Mouse (Mus musculus): Measurements from ENCODE around the gene Rpl13a. TPM values are rescaled to one million over a fixed set of nuclear protein-coding genes. Genes with fewer than 3 reads are reported as not detected.
"Not testable (repeated sequence)": the region's sequence is repeated elsewhere in the genome, so short reads cannot be mapped to it uniquely, and the experiment has no call there.

Rpl13a gene
- polyA plus RNA-seq, 1 experiment, result 3,729 TPM

- Histone ChIP-seq H3K4me1 (ENCODE audit: control insufficient read depth, insufficient read depth, low read length) (peaks cover 5% of the 10 kb centered on the region), H3K36me3 (ENCODE audit: control insufficient read depth, insufficient read depth, low read length, poor library complexity, severe bottlenecking) (no peaks in the 10 kb centered on the region), H3K9ac (ENCODE audit: low read depth, poor library complexity, severe bottlenecking) (no peak overlapping the region; the same call in 1 of the 2 replicates), H3K9me3 (replicated peaks; ENCODE audit: control insufficient read depth, insufficient read depth, low read length, poor library complexity, severe bottlenecking) (no peaks in the 10 kb centered on the region), H3K4me3 (ENCODE audit: low read depth, low read length) (peak overlapping the region; percentile 56), H3K27me3 (ENCODE audit: control insufficient read depth, insufficient read depth, low read length, poor library complexity, severe bottlenecking) (no peaks in the 10 kb centered on the region), H3K27ac (ENCODE audit: insufficient read depth, low read length) (peak overlapping the region; percentile 11; the same call in 1 of the 2 replicates)
- TF ChIP-seq CTCF (IDR thresholded peaks at IDR 0.05; ENCODE audit: low read depth, low read length), result peak; percentile 80
- no peak for TF ChIP-seq POLR2A (IDR thresholded peaks at IDR 0.05; ENCODE audit: insufficient read depth, low read length)
Observed at GRCm38 (mm10) chr7:45154993-45155514, 26.5 kb upstream of the Rpl13a start.

GRCm38 (mm10) chr7:45154096-45154992 lies 25.8 kb upstream of the Rpl13a start, which contains the start of the genes Pih1d1 and Aldh16a1:
Gene Pih1d1 (plus strand): TSS chr7:45154303.
Gene Aldh16a1 (minus strand): TSS chr7:45154584.
- Histone ChIP-seq H3K4me3 (ENCODE audit: low read depth, low read length) (peak within 1 kb of the TSS; percentile 75), H3K27me3 (ENCODE audit: control insufficient read depth, insufficient read depth, low read length, poor library complexity, severe bottlenecking) (no peaks in the 10 kb centered on the region), H3K36me3 (ENCODE audit: control insufficient read depth, insufficient read depth, low read length, poor library complexity, severe bottlenecking) (no peaks in the 10 kb centered on the region), H3K9me3 (replicated peaks; ENCODE audit: control insufficient read depth, insufficient read depth, low read length, poor library complexity, severe bottlenecking) (no peaks in the 10 kb centered on the region), H3K9ac (ENCODE audit: low read depth, poor library complexity, severe bottlenecking) (peak within 1 kb of the TSS; percentile 91), H3K27ac (ENCODE audit: insufficient read depth, low read length) (peak within 1 kb of the TSS; percentile 85), H3K4me1 (ENCODE audit: control insufficient read depth, insufficient read depth, low read length) (peaks cover 5% of the 10 kb centered on the region)
- TF ChIP-seq EP300 (IDR thresholded peaks at IDR 0.05; ENCODE audit: insufficient read depth, low read depth, low read length), result peak; percentile 63; the same call in 1 of the 2 replicates
- no peak for TF ChIP-seq CTCF (IDR thresholded peaks at IDR 0.05; ENCODE audit: low read depth, low read length)
- peak; percentile 72 for TF ChIP-seq POLR2A (IDR thresholded peaks at IDR 0.05; ENCODE audit: insufficient read depth, low read length)

GRCm38 (mm10) chr7:45153586-45153985 lies 25.0 kb upstream of the Rpl13a start:
- H3K4me3 ChIP-seq (ENCODE audit: low read depth, low read length), result peak overlapping the region; percentile 75
- H3K9me3 ChIP-seq (replicated peaks; ENCODE audit: control insufficient read depth, insufficient read depth, low read length, poor library complexity, severe bottlenecking), result no peaks in the 10 kb centered on the region
- H3K27me3 ChIP-seq (ENCODE audit: control insufficient read depth, insufficient read depth, low read length, poor library complexity, severe bottlenecking), result no peaks in the 10 kb centered on the region
- no peak for TF ChIP-seq POLR2A (IDR thresholded peaks at IDR 0.05; ENCODE audit: insufficient read depth, low read length)
- no peak for TF ChIP-seq CTCF (IDR thresholded peaks at IDR 0.05; ENCODE audit: low read depth, low read length)
- TF ChIP-seq EP300 (IDR thresholded peaks at IDR 0.05; ENCODE audit: insufficient read depth, low read depth, low read length), result no peak
- peak overlapping the region; percentile 91 for H3K9ac ChIP-seq (ENCODE audit: low read depth, poor library complexity, severe bottlenecking)
- no peaks in the 10 kb centered on the region for H3K36me3 ChIP-seq (ENCODE audit: control insufficient read depth, insufficient read depth, low read length, poor library complexity, severe bottlenecking)
- H3K4me1 ChIP-seq (ENCODE audit: control insufficient read depth, insufficient read depth, low read length), result peaks cover 5% of the 10 kb centered on the region
- H3K27ac ChIP-seq (ENCODE audit: insufficient read depth, low read length), result peak overlapping the region; percentile 85

GRCm38 (mm10) chr7:45153052-45153451 lies 24.5 kb upstream of the Rpl13a start:
- not testable (repeated sequence) for H3K4me1 ChIP-seq (ENCODE audit: control insufficient read depth, insufficient read depth, low read length); H3K36me3 ChIP-seq (ENCODE audit: control insufficient read depth, insufficient read depth, low read length, poor library complexity, severe bottlenecking); H3K27me3 ChIP-seq (ENCODE audit: control insufficient read depth, insufficient read depth, low read length, poor library complexity, severe bottlenecking); H3K4me3 ChIP-seq (ENCODE audit: low read depth, low read length); H3K9me3 ChIP-seq (replicated peaks; ENCODE audit: control insufficient read depth, insufficient read depth, low read length, poor library complexity, severe bottlenecking); H3K27ac ChIP-seq (ENCODE audit: insufficient read depth, low read length)
- peak overlapping the region; percentile 91 for H3K9ac ChIP-seq (ENCODE audit: low read depth, poor library complexity, severe bottlenecking)

GRCm38 (mm10) chr7:45151303-45151702 lies 22.7 kb upstream of the Rpl13a start:
- TF ChIP-seq EP300 (IDR thresholded peaks at IDR 0.05; ENCODE audit: insufficient read depth, low read depth, low read length) (no peak), POLR2A (IDR thresholded peaks at IDR 0.05; ENCODE audit: insufficient read depth, low read length) (no peak), CTCF (IDR thresholded peaks at IDR 0.05; ENCODE audit: low read depth, low read length) (no peak)
- H3K4me3 ChIP-seq (ENCODE audit: low read depth, low read length), result no peak overlapping the region
- no peaks in the 10 kb centered on the region for H3K27me3 ChIP-seq (ENCODE audit: control insufficient read depth, insufficient read depth, low read length, poor library complexity, severe bottlenecking)
- H3K4me1 ChIP-seq (ENCODE audit: control insufficient read depth, insufficient read depth, low read length), result peaks cover 5% of the 10 kb centered on the region
- H3K9ac ChIP-seq (ENCODE audit: low read depth, poor library complexity, severe bottlenecking), result no peak overlapping the region
- no peaks in the 10 kb centered on the region for H3K9me3 ChIP-seq (replicated peaks; ENCODE audit: control insufficient read depth, insufficient read depth, low read length, poor library complexity, severe bottlenecking)
- H3K36me3 ChIP-seq (ENCODE audit: control insufficient read depth, insufficient read depth, low read length, poor library complexity, severe bottlenecking), result 0 out of 2 replicates have a peak, but pooled peaks cover 2% of the 10 kb centered on the region
- no peak overlapping the region for H3K27ac ChIP-seq (ENCODE audit: insufficient read depth, low read length)

- H3K27me3 ChIP-seq (ENCODE audit: control insufficient read depth, insufficient read depth, low read length, poor library complexity, severe bottlenecking), result no peaks in the 10 kb centered on the region
- 0 out of 2 replicates have a peak, but pooled peaks cover 2% of the 10 kb centered on the region for H3K36me3 ChIP-seq (ENCODE audit: control insufficient read depth, insufficient read depth, low read length, poor library complexity, severe bottlenecking)
- TF ChIP-seq CTCF (IDR thresholded peaks at IDR 0.05; ENCODE audit: low read depth, low read length), result no peak
- no peak for TF ChIP-seq POLR2A (IDR thresholded peaks at IDR 0.05; ENCODE audit: insufficient read depth, low read length)
- no peak for TF ChIP-seq EP300 (IDR thresholded peaks at IDR 0.05; ENCODE audit: insufficient read depth, low read depth, low read length)
- no peaks in the 10 kb centered on the region for H3K9me3 ChIP-seq (replicated peaks; ENCODE audit: control insufficient read depth, insufficient read depth, low read length, poor library complexity, severe bottlenecking)
- H3K27ac ChIP-seq (ENCODE audit: insufficient read depth, low read length), result peak overlapping the region; percentile 2; the same call in 1 of the 2 replicates
- peaks cover 5% of the 10 kb centered on the region for H3K4me1 ChIP-seq (ENCODE audit: control insufficient read depth, insufficient read depth, low read length)
- H3K4me3 ChIP-seq (ENCODE audit: low read depth, low read length), result no peak overlapping the region
- no peak overlapping the region for H3K9ac ChIP-seq (ENCODE audit: low read depth, poor library complexity, severe bottlenecking)
Observed at GRCm38 (mm10) chr7:45150321-45150720, 21.8 kb upstream of the Rpl13a start.
